Mouse (Mus musculus) left cerebral cortex, adult 18-20 months (tissue): ENCODE data around the gene Rdh11. TPM values are rescaled to one million over a fixed set of nuclear protein-coding genes. Genes with fewer than 3 reads are reported as not detected.
A peak's percentile ranks its signal among the peaks of the same experiment; 100 is the strongest.

ENCODE experiments used
- DNase-seq, 2 experiments: peaks; one replicate each; pipeline ENCODE4 v3.0.0; 2021 to 2022; ENCODE audit warnings: low spot score in 2 of 2, mixed read lengths in 1 of 2
- total RNA-seq, 2 experiments: library from RNA; stranded (reverse); gene quantifications; 2 replicates each; pipeline ENCODE4 v1.2.3; 2021

Gene Rdh11
- total RNA-seq, 2 experiments from 2014 or later = 22.5 to 26.6 TPM

DNA sequence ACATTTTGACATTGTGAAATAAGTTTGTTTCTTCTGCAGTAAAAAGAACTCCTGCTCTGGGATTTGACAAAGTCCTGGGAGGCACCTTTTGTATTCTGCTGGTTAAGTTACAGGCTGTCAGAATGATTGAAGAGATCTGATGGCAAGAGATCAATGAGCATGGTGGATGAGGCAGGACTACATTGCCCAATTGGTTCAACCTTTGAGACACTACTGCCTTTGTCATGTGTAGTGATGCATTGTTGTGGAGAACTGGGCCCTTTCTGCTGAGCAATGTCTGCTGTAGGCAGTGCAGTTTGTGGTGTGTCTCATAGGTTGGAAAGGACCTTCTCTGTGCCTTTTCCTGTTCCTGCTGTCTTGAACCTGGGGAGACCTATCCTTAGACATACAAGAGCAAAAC lies 50.7 kb downstream of the Rdh11 start:
- DNase-seq = no peak

DNA sequence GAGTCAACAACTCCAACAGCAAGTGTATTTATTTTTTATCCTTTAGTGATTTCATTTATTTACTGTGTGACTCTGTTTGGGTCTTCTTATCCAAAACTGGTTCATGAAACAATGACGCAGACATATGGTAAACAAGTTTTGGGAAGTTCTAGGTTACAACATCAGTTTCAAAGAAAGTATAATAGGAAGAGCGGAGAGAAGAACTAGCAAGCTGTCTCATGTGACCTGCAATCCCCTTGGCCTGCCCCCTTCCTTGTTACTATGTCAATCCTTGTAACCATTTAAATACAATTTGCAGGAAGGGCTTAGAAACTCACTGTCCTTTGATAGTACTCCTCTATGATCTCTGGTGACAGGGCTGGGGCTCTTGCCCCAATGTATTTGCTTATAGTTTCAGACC lies 51.3 kb downstream of the Rdh11 start:
- no peak for DNase-seq

DNA sequence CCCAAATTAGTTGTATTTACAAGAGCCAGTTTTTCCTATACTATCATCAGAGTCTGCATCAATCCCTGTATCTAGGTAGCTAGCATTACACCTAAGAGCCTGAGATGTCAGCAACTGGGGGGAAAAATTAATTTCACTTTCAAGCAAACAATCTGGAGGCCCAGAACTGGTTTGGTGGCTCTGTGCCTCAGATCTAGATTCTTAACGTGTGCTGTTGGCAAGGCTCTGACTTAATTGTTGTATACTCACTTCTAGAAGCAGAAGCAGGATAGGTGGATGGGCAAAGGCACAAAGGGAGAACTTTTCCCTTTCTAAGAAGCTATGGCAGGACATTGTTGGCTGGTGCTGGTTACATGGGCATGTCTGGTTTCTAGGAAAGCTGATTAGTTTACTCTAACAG lies 52.7 kb downstream of the Rdh11 start:
- DNase-seq = no peak

DNA sequence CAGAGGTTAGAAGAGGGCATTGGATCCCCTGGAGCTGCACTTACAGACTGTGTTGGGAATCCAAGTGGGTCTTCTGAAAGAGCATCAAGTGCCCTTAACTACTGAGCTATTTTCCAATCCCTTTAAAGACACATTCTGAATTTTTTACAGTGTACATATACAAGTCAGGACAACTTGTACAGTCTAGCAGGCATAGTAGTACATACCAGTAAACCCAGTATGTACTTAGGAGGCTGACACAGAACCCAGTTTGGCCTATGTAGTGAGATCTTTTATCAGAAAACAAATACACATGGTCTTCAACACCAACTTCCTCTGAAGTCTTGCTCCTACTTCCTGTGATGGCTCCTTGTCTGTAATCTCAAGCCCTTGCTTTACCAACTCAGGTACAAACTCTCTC lies 53.1 kb downstream of the Rdh11 start:
- DNase-seq = no peak

DNA sequence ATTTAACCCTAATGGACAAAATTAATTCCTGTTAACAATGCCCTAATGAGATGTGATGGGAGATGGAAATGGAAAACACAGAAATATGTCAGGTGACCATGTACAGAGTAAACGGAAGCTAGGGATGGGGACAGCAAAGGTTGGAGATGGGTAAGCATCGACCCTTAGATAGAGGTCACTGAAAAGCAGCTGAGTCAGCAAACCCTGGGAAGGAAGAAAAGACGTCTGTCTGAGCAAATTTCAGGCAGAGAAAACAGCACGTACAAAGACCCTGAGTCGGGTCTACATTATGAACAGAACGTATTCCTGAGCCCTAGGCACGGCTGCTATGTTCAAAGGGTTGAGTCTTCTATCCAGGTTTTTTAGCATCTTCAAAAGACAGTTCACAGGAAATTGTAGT lies 55.1 kb downstream of the Rdh11 start:
- no peak for DNase-seq

DNA sequence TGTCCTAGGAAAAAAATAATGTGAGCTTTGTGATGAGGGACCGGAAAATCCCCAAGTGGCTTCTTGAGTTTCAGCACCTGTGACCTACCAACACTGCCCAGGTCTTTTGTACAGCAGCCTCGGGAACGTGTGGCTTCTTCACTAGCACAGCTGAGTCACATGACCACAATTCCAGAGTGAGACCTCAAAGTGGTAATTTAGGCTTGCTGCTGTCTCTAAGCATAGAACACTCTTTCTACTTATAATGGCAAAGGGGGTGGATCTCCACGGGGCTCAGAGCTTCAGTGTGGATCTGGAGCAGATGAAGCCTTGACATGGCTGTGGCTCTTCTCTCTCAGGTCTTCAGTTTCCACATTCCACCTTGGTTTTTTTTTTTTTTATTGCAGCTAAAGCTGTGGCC lies 57.0 kb downstream of the Rdh11 start:
- peak in 1 of 2 experiments; percentile 4 for DNase-seq

DNA sequence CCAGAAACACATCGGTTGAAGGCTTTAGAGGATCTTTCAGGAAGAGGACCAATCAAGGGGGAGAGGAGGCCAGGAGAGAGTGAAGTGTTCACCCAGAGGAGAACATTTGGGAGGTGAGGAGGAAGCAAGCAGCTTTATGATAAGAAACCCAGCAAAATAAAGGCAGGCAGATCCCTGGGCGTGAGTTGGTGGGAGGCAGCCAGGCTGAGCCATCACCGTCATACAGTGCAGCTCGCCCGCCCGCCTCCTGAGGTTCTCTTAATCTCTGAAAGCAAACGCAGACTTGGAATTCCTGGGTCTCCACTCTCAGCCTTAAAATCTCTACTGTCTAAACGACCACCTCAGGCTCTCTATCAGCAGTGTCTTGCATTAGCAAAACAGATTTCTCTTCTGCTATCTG lies 57.4 kb downstream of the Rdh11 start:
- peak in 1 of 2 experiments; percentile 23 for DNase-seq

DNA sequence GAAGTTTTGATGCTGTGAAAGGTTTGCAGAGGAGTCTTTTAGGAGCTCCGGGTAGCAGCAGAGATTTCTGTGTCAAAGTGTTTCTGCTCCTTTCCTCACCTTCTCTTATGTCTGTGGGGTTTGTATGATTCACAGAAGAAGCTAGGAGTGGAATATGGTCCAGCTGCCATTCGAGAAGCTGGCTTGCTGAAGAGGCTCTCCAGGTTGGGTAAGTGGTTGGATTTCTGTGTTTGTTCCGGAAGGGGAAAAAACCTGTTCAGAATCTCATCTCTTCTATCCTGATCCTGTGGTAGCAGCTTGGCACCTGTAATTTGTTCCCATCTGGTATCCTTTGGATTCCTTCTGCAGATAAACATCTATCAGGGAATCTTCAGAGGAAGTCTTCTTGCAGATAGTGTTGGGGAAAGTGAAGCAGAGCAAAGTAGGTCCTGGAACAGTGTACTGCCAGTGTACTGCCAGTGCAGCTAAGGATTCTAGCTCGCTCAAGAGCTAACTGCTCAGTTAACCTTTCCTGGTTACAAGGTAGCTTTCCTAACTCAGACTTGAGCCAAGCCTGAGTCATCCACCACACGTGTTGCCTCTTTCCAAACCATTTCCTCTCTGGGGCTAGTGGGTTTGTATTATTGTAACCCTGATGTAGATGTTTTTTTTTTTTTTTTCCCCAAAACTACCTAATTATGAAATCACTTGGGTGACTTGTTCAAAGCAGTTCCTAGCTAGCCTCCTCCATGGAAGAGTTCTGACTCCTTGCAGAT lies 60.2 kb downstream of the Rdh11 start:
- no peak for DNase-seq

DNA sequence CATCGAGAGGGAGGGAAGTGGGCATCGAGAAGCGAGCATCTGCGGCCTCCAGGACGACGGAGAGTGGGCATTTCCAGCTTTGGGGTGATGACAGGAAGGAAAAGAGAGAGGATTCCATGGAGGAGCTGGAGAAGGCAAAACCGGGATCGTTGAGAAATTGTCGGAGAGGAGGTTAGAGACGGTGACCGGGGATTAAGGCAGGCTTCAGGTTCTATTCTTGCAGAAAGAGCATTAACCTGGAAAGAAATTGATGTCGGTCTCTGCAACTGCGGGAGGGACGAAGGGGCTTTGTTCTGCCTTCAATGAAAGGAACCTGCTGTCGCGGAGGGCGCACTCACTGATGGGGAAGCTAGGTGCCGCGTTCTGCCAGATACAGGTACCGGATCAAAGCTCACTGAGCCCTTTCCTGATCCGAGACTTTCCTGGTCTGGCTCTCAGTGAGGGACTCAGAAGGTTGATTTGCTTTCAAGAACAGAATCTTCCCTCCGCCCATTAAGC lies 60.9 kb downstream of the Rdh11 start:
- no peak for DNase-seq

DNA sequence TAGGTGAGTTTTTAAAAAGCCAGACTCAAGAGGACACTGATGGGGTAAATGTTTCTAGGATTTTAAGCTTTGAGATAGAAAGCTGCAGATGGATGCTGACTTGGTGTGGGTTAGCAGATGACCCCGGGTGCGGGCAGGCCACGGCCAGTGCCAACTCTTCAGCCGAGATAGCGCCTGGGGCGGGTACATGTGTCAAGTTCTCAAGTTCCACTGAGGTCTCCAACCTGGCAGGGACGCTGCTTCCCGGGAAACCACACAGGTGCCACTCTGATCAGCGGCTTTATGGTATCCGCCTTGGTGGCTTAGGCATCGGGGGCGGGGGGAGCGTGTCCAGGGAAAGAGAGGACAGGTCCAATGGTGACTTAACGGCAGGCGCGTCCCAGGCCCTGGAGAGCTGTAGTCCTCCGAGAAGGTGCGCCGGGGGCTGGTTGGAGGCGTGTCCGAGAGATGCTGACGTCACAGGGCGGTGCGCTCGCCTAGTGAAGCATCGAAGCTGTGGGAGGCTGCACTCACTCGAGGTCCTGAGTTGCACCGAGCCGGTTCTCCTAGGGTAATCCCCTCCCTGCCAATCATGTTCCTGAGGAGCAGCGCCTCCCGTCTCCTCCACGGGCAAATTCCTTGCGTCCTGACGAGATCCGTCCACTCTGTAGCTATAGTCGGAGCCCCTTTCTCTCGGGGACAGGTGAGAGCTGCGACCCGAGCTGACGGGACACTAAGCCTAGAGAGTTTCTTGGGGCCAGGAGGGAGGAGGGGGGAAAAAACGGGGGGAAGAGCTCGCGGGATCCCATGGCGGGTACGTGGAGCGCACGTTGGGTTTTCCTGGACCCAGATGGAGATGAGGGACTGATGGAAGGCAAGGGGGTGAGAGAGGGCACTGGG lies 61.6 kb downstream of the Rdh11 start, which contains the start of gene Arg2:
Gene Arg2 (plus strand): TSS at position 479 of the 879 bp plus-strand sequence.
- peak; percentile 72 to 74 for DNase-seq

Other genes starting within 250 kb of the Rdh11 start
- 10 to 100 TPM; 24.8 to 25.5 TPM for gene Tmem229b, start 184.7 kb downstream of the Rdh11 start, total RNA-seq
- gene Plekhh1, start 163.1 kb downstream of the Rdh11 start, total RNA-seq = 10 to 100 TPM in 1 of 2 experiments, 1 to 10 TPM in 1; 9.9 to 12.5 TPM
- 1 to 10 TPM; 8.3 to 9.6 TPM for gene Pigh, start 102.6 kb downstream of the Rdh11 start, total RNA-seq
- 1 to 10 TPM; 2.0 to 2.7 TPM for gene Arg2, start 61.5 kb downstream of the Rdh11 start, total RNA-seq
- gene Vti1b, start 19.6 kb downstream of the Rdh11 start, total RNA-seq = 100 to 1,000 TPM; 264 to 275 TPM
- gene Rdh12, start 16.6 kb upstream of the Rdh11 start, total RNA-seq = 1 to 10 TPM; 1.5 to 2.1 TPM
- 10 to 100 TPM; 27.6 to 27.9 TPM for gene Zfyve26, start 104.0 kb upstream of the Rdh11 start, total RNA-seq
- under 1 TPM; 0.23 to 0.26 TPM for gene Rad51b, start 105.0 kb upstream of the Rdh11 start, total RNA-seq